Mouse (Mus musculus): Measurements from ENCODE around the gene Serpinc1. TPM values are rescaled to one million over a fixed set of nuclear protein-coding genes. Genes with fewer than 3 reads are reported as not detected.
"Not testable (repeated sequence)": the region's sequence is repeated elsewhere in the genome, so short reads cannot be mapped to it uniquely, and the experiment has no call there.

Gene Serpinc1
- polyA plus RNA-seq, 1 experiment = 0.19 TPM

GRCm38 (mm10) chr1:161008038-161008437, 29.7 kb downstream of the Serpinc1 start:
- no peaks in the 10 kb centered on the region for H3K4me1 ChIP-seq (ENCODE audit: control insufficient read depth, insufficient read depth, low read length)
- TF ChIP-seq POLR2A (IDR thresholded peaks at IDR 0.05; ENCODE audit: extremely low read depth, insufficient read depth, low read length) (no peak), CTCF (IDR thresholded peaks at IDR 0.05; ENCODE audit: extremely low read depth, insufficient read depth, low read length) (no peak)
- no peak overlapping the region for H3K4me3 ChIP-seq (ENCODE audit: insufficient read depth, low read length)
- H3K27ac ChIP-seq (ENCODE audit: insufficient read depth, low read length) = no peak overlapping the region

- Histone ChIP-seq H3K4me1 (ENCODE audit: control insufficient read depth, insufficient read depth, low read length) (no peaks in the 10 kb centered on the region), H3K4me3 (ENCODE audit: insufficient read depth, low read length) (no peak overlapping the region), H3K27ac (ENCODE audit: insufficient read depth, low read length) (no peak overlapping the region)
- TF ChIP-seq CTCF (IDR thresholded peaks at IDR 0.05; ENCODE audit: extremely low read depth, insufficient read depth, low read length) = no peak
- no peak for TF ChIP-seq POLR2A (IDR thresholded peaks at IDR 0.05; ENCODE audit: extremely low read depth, insufficient read depth, low read length)
Observed at GRCm38 (mm10) chr1:161010436-161010835, 32.1 kb downstream of the Serpinc1 start.

- no peaks in the 10 kb centered on the region for H3K4me1 ChIP-seq (ENCODE audit: control insufficient read depth, insufficient read depth, low read length)
- TF ChIP-seq CTCF (IDR thresholded peaks at IDR 0.05; ENCODE audit: extremely low read depth, insufficient read depth, low read length) = no peak
- no peak for TF ChIP-seq POLR2A (IDR thresholded peaks at IDR 0.05; ENCODE audit: extremely low read depth, insufficient read depth, low read length)
Observed at GRCm38 (mm10) chr1:161016378-161016777, 38.0 kb downstream of the Serpinc1 start.

GRCm38 (mm10) chr1:161020051-161020450, 41.7 kb downstream of the Serpinc1 start:
- Histone ChIP-seq H3K4me1 (ENCODE audit: control insufficient read depth, insufficient read depth, low read length) (no peaks in the 10 kb centered on the region), H3K27ac (ENCODE audit: insufficient read depth, low read length) (no peak overlapping the region), H3K4me3 (ENCODE audit: insufficient read depth, low read length) (no peak overlapping the region)
- TF ChIP-seq POLR2A (IDR thresholded peaks at IDR 0.05; ENCODE audit: extremely low read depth, insufficient read depth, low read length) (no peak), CTCF (IDR thresholded peaks at IDR 0.05; ENCODE audit: extremely low read depth, insufficient read depth, low read length) (no peak)

More at GRCm38 (mm10) chr1:161016378-161016777, 38.0 kb downstream of the Serpinc1 start:
- Histone ChIP-seq H3K27ac (ENCODE audit: insufficient read depth, low read length) (no peak overlapping the region), H3K4me3 (ENCODE audit: insufficient read depth, low read length) (no peak overlapping the region)

GRCm38 (mm10) chr1:161025410-161026210, 47.2 kb downstream of the Serpinc1 start:
- Histone ChIP-seq H3K4me1 (ENCODE audit: control insufficient read depth, insufficient read depth, low read length) (no peaks in the 10 kb centered on the region), H3K4me3 (ENCODE audit: insufficient read depth, low read length) (no peak overlapping the region), H3K27ac (ENCODE audit: insufficient read depth, low read length) (no peak overlapping the region)
- TF ChIP-seq POLR2A (IDR thresholded peaks at IDR 0.05; ENCODE audit: extremely low read depth, insufficient read depth, low read length) (no peak), CTCF (IDR thresholded peaks at IDR 0.05; ENCODE audit: extremely low read depth, insufficient read depth, low read length) (no peak)

- no peak overlapping the region for H3K27ac ChIP-seq (ENCODE audit: insufficient read depth, low read length)
- no peak overlapping the region for H3K4me3 ChIP-seq (ENCODE audit: insufficient read depth, low read length)
- no peaks in the 10 kb centered on the region for H3K4me1 ChIP-seq (ENCODE audit: control insufficient read depth, insufficient read depth, low read length)
- TF ChIP-seq POLR2A (IDR thresholded peaks at IDR 0.05; ENCODE audit: extremely low read depth, insufficient read depth, low read length) = no peak
- TF ChIP-seq CTCF (IDR thresholded peaks at IDR 0.05; ENCODE audit: extremely low read depth, insufficient read depth, low read length) = no peak
Observed at GRCm38 (mm10) chr1:161027196-161027595, 48.8 kb downstream of the Serpinc1 start.

GRCm38 (mm10) chr1:161028427-161028826, 50.0 kb downstream of the Serpinc1 start:
- H3K4me1 ChIP-seq (ENCODE audit: control insufficient read depth, insufficient read depth, low read length); H3K4me3 ChIP-seq (ENCODE audit: insufficient read depth, low read length); H3K27ac ChIP-seq (ENCODE audit: insufficient read depth, low read length): not testable (repeated sequence)

GRCm38 (mm10) chr1:161030058-161030457, 51.7 kb downstream of the Serpinc1 start:
- no peak for TF ChIP-seq CTCF (IDR thresholded peaks at IDR 0.05; ENCODE audit: extremely low read depth, insufficient read depth, low read length)
- no peak for TF ChIP-seq POLR2A (IDR thresholded peaks at IDR 0.05; ENCODE audit: extremely low read depth, insufficient read depth, low read length)
- H3K4me1 ChIP-seq (ENCODE audit: control insufficient read depth, insufficient read depth, low read length) = no peaks in the 10 kb centered on the region; the same call in 1 of the 2 replicates

GRCm38 (mm10) chr1:161031881-161032280, 53.5 kb downstream of the Serpinc1 start:
- no peaks in the 10 kb centered on the region; the same call in 1 of the 2 replicates for H3K4me1 ChIP-seq (ENCODE audit: control insufficient read depth, insufficient read depth, low read length)
- H3K27ac ChIP-seq (ENCODE audit: insufficient read depth, low read length) = no peak overlapping the region
- no peak for TF ChIP-seq POLR2A (IDR thresholded peaks at IDR 0.05; ENCODE audit: extremely low read depth, insufficient read depth, low read length)
- TF ChIP-seq CTCF (IDR thresholded peaks at IDR 0.05; ENCODE audit: extremely low read depth, insufficient read depth, low read length) = no peak
- H3K4me3 ChIP-seq (ENCODE audit: insufficient read depth, low read length) = no peak overlapping the region

More at GRCm38 (mm10) chr1:161030058-161030457, 51.7 kb downstream of the Serpinc1 start:
- Histone ChIP-seq H3K4me3 (ENCODE audit: insufficient read depth, low read length) (no peak overlapping the region), H3K27ac (ENCODE audit: insufficient read depth, low read length) (no peak overlapping the region)

GRCm38 (mm10) chr1:161032345-161032744, 54.0 kb downstream of the Serpinc1 start:
- Histone ChIP-seq H3K4me1 (ENCODE audit: control insufficient read depth, insufficient read depth, low read length) (no peaks in the 10 kb centered on the region; the same call in 1 of the 2 replicates), H3K4me3 (ENCODE audit: insufficient read depth, low read length) (no peak overlapping the region), H3K27ac (ENCODE audit: insufficient read depth, low read length) (no peak overlapping the region)
- TF ChIP-seq POLR2A (IDR thresholded peaks at IDR 0.05; ENCODE audit: extremely low read depth, insufficient read depth, low read length) (no peak), CTCF (IDR thresholded peaks at IDR 0.05; ENCODE audit: extremely low read depth, insufficient read depth, low read length) (no peak)
